Mouse (Mus musculus): ENCODE data around the gene Wdtc1. TPM values are rescaled to one million over a fixed set of nuclear protein-coding genes. Genes with fewer than 3 reads are reported as not detected.
A peak's percentile ranks its signal among the peaks of the same experiment; 100 is the strongest.

Gene Wdtc1
- polyA plus RNA-seq, 1 experiment from 2014 or later: 13.4 TPM

DNA sequence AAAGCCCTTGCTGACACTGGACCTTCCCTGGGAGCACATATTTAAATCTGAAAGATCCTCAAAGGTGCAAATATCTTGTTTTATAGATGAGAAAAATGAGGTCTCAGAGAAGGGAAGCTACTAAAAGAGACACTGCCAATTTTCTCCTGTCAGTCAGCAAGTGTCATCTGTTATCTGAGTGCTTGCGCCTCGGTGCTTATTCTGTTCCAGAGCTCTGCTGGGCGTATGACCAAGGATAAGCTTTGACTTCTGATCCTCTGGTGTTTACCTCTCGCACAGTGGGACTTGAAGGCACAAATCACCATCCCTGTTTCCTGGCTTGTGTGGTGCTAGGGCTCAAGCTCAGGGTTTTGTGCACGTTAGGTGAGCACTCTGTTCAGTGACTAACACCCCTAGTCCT lies 50.6 kb downstream of the Wdtc1 start:
- Histone ChIP-seq H3K4me3 (no peak overlapping the region), H3K27ac (no peak overlapping the region), H3K36me3 (peaks cover 41% of the 10 kb centered on the region), H3K4me1 (peaks cover 19% of the 10 kb centered on the region), H3K27me3 (ENCODE audit: insufficient read depth, poor library complexity, severe bottlenecking) (no peaks in the 10 kb centered on the region), H3K9me3 (no peaks in the 10 kb centered on the region)
- no peak for DNase-seq (ENCODE audit: low spot score)
- WGBS: 65% methylated on average over 5 of the region's 5 CpGs

DNA sequence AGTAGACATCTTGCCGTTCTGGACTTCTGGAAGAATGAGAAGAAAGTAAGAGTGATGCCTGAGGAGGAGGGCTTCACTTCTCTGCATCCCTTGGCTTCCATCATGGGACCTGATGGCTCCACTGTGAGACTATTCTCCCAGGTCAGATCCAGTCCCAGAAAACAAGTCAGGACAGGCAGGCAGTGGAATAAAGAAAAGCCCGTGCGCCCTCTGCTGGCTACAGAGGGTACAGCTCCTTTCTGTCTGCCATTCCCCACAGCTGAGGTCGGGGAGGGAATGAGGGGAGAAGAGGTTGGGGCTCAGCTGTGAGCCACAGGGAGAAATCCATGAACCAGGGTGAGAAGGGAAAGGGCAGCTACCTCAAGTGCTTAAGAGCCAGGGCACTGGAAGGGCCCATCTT lies 51.5 kb downstream of the Wdtc1 start:
- Histone ChIP-seq H3K4me1 (peaks cover 25% of the 10 kb centered on the region), H3K9me3 (no peaks in the 10 kb centered on the region), H3K36me3 (peaks cover 41% of the 10 kb centered on the region), H3K27ac (no peak overlapping the region), H3K27me3 (ENCODE audit: insufficient read depth, poor library complexity, severe bottlenecking) (no peaks in the 10 kb centered on the region), H3K4me3 (no peak overlapping the region)
- DNase-seq (ENCODE audit: low spot score): no peak
- 27% methylated on average over 4 of the region's 4 CpGs for WGBS

- peaks cover 33% of the 10 kb centered on the region for H3K4me1 ChIP-seq
- no peaks in the 10 kb centered on the region for H3K27me3 ChIP-seq (ENCODE audit: insufficient read depth, poor library complexity, severe bottlenecking)
- peaks cover 48% of the 10 kb centered on the region for H3K36me3 ChIP-seq
- DNase-seq (ENCODE audit: low spot score): no peak
- H3K27ac ChIP-seq: no peak overlapping the region
- no peak overlapping the region for H3K4me3 ChIP-seq
- H3K9me3 ChIP-seq: no peaks in the 10 kb centered on the region
- WGBS: 85% methylated on average over 11 of the region's 11 CpGs
These were observed 52.9 kb downstream of the Wdtc1 start for GRCm38 (mm10) chr4:133300421-133300820.

- Histone ChIP-seq H3K4me1 (peaks cover 33% of the 10 kb centered on the region), H3K4me3 (no peak overlapping the region), H3K27me3 (ENCODE audit: insufficient read depth, poor library complexity, severe bottlenecking) (peaks cover 4% of the 10 kb centered on the region; the same call in 1 of the 2 replicates), H3K27ac (no peak overlapping the region), H3K36me3 (peaks cover 55% of the 10 kb centered on the region), H3K9me3 (no peaks in the 10 kb centered on the region)
- no peak for DNase-seq (ENCODE audit: low spot score)
- 65% methylated on average over 5 of the region's 5 CpGs for WGBS
These were observed 53.6 kb downstream of the Wdtc1 start for GRCm38 (mm10) chr4:133299701-133300100.

DNA sequence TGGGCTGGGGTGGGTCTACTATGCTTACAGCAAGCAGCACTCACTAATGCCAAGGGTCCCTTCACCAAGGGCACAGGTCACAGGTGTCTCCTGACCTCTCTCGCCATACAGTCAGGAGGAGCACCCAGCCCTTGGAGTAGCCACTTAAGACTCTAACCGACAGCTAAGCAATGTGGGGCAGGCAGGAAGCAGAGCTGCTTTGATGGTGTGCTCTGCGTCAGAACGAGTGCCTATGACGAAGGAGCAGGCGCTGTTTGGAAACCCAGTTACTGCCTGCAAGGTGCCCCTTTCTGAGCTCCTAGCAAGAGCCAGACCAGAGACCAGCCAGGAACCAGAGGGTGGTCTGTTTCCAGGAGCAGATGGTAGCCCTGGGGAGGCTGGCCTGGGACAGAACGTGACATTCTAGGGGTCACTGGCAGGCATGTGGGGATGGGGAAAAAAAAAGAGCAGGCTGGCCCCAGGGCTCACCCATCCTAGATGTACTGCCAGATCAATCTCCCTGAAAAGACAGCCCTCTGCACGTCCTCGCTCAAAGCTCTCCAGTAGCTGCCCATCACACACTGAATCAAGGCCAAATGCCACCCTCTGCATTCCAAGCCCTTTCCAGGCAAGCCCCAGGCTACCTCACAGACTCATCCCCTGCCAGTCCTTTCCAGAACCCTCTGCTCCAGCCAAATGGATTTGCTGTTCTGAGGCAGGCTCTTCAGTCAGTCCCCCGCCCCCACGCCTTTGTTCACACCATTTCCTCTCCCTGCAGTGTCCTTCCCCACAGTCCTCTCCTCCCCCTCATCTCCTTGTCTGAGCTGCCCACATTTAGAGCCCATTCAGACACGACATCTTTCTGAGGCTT lies 54.5 kb downstream of the Wdtc1 start:
- Histone ChIP-seq H3K36me3 (peaks cover 54% of the 10 kb centered on the region), H3K9me3 (no peaks in the 10 kb centered on the region), H3K27me3 (ENCODE audit: insufficient read depth, poor library complexity, severe bottlenecking) (peaks cover 8% of the 10 kb centered on the region; the same call in 1 of the 2 replicates), H3K4me3 (no peak overlapping the region), H3K27ac (no peak overlapping the region), H3K4me1 (peaks cover 41% of the 10 kb centered on the region)
- DNase-seq (ENCODE audit: low spot score): no peak
- 38% methylated on average over 12 of the region's 12 CpGs for WGBS

GRCm38 (mm10) chr4:133297801-133298238 lies 55.5 kb downstream of the Wdtc1 start:
- Histone ChIP-seq H3K4me1 (peaks cover 51% of the 10 kb centered on the region), H3K27me3 (ENCODE audit: insufficient read depth, poor library complexity, severe bottlenecking) (peaks cover 8% of the 10 kb centered on the region; the same call in 1 of the 2 replicates), H3K27ac (0 out of 2 replicates have a peak overlapping the region, but pooled peaks have one; percentile 9), H3K9me3 (no peaks in the 10 kb centered on the region), H3K4me3 (no peak overlapping the region), H3K36me3 (peaks cover 46% of the 10 kb centered on the region)
- WGBS: 2% methylated on average over 5 of the region's 5 CpGs
- DNase-seq (ENCODE audit: low spot score): peak; percentile 89

- 61% methylated on average over 10 of the region's 10 CpGs for whole genome bisulfite sequencing
- Histone ChIP-seq H3K4me3 (no peak overlapping the region), H3K27ac (peak overlapping the region; percentile 9), H3K4me1 (peaks cover 55% of the 10 kb centered on the region), H3K9me3 (no peaks in the 10 kb centered on the region), H3K27me3 (ENCODE audit: insufficient read depth, poor library complexity, severe bottlenecking) (peaks cover 10% of the 10 kb centered on the region; the same call in 1 of the 2 replicates), H3K36me3 (peaks cover 46% of the 10 kb centered on the region)
- no peak for DNase-seq (ENCODE audit: low spot score)
These were observed 55.9 kb downstream of the Wdtc1 start for GRCm38 (mm10) chr4:133297360-133297759.

DNA sequence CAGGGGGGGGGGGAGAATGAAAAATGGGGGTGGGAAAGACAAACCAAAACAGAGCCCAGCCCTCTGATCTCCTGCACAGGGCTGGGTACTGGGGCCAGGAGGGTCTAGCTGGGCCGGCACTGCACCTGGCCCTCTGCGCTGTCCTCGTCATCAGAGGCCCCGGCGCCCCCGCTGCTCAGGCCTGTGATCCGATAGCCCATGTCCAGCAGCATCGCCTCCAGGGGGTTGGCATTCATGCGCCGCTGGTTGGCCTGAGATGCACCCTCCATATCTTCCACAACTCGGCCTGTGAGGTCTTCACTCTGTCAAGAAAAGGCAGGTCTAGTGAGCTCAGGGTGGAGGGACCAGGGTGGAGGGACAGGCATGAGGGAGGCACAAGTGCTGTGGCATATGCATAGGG lies 59.2 kb downstream of the Wdtc1 start:
- no peak for DNase-seq (ENCODE audit: low spot score)
- H3K27ac ChIP-seq: peak overlapping the region; percentile 82
- no peaks in the 10 kb centered on the region for H3K9me3 ChIP-seq
- H3K27me3 ChIP-seq (ENCODE audit: insufficient read depth, poor library complexity, severe bottlenecking): peaks cover 11% of the 10 kb centered on the region; the same call in 1 of the 2 replicates
- peaks cover 56% of the 10 kb centered on the region for H3K4me1 ChIP-seq
- no peak overlapping the region for H3K4me3 ChIP-seq
- WGBS: 34% methylated on average over 11 of the region's 11 CpGs
- peaks cover 24% of the 10 kb centered on the region for H3K36me3 ChIP-seq

DNA sequence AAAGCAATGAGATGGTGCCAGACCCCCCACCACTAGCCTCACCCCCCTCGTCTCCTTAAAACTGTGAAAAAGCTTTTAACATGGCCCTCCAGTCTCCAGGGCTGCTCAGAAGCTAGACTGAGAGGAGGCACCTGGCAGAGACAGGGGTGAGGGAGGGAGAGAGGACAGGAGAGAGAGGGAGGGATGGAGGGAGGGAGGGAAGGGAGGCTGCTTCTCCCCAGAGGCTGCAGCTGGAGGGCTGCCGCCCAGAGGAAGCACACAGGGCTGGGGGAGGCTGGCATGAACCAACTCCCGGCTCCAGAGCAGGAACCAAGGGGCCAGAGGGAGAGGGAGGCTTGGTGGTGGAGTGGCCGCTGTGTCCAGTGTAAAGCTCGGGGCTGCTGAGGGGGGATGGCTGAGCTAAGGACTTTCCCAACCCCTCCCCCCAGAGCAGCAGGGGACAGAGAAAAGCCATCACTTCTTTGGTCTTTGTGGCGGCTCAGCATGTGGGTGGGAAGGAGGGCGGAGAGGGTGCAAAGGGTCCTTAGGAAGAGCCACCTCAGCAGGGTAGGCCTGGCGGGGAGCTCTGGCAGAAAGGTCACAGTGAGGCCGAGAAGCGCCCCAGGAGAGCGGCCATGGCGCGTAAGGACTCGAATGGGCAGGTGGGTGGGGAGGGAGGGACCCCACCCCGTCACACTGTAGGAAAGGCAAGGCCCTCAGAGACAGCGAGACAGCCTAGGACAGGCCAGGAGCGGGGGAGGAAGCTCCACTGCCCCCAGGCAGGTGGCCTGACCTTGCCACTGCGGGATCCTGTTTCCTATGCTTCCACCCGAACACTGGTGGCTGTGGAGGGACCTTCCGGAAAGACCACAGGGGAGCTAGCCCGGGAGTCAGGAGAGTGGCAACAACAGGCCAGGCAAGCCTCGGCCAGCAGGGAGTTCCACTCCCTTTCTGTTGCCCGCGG lies 60.1 kb downstream of the Wdtc1 start:
- Histone ChIP-seq H3K27ac (peak overlapping the region; percentile 82), H3K36me3 (peaks cover 24% of the 10 kb centered on the region), H3K27me3 (ENCODE audit: insufficient read depth, poor library complexity, severe bottlenecking) (peaks cover 11% of the 10 kb centered on the region; the same call in 1 of the 2 replicates), H3K4me1 (peaks cover 46% of the 10 kb centered on the region), H3K9me3 (no peaks in the 10 kb centered on the region), H3K4me3 (peak overlapping the region; percentile 25)
- no peak for DNase-seq (ENCODE audit: low spot score)
- WGBS: 17% methylated on average over 24 of the region's 24 CpGs

GRCm38 (mm10) chr4:133292405-133292804 lies 60.9 kb downstream of the Wdtc1 start:
- H3K4me1 ChIP-seq: peaks cover 39% of the 10 kb centered on the region
- H3K9me3 ChIP-seq: no peaks in the 10 kb centered on the region
- H3K27me3 ChIP-seq (ENCODE audit: insufficient read depth, poor library complexity, severe bottlenecking): peaks cover 11% of the 10 kb centered on the region; the same call in 1 of the 2 replicates
- 70% methylated on average over 4 of the region's 4 CpGs for WGBS
- H3K27ac ChIP-seq: peak overlapping the region; percentile 82
- no peak overlapping the region for H3K4me3 ChIP-seq
- no peak for DNase-seq (ENCODE audit: low spot score)
- H3K36me3 ChIP-seq: peaks cover 24% of the 10 kb centered on the region

DNA sequence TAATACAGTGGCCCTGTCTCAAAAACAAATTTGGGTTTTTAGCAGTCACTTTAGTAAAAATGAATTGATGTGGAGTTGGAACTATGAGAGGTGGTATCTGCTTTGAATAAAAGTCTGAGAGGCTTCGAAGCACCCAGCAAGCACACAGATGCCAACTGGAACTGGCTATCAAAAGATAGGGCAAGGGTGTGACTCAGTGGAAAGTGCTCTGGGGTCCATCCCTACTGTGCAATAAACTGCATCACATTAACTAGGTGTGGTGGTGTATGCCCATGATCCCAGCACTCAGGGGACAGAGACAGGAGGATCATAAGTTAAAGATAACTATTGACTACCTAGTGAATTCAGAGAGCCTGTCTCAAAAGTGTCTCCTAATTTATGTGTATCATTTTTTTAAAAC lies 62.0 kb downstream of the Wdtc1 start:
- Histone ChIP-seq H3K4me3 (no peak overlapping the region), H3K4me1 (peaks cover 31% of the 10 kb centered on the region), H3K27ac (no peak overlapping the region), H3K27me3 (ENCODE audit: insufficient read depth, poor library complexity, severe bottlenecking) (peaks cover 11% of the 10 kb centered on the region; the same call in 1 of the 2 replicates), H3K36me3 (peaks cover 19% of the 10 kb centered on the region), H3K9me3 (no peaks in the 10 kb centered on the region)
- 77% methylated on average over 1 of the region's 1 CpGs for WGBS
- DNase-seq (ENCODE audit: low spot score): no peak

GRCm38 (mm10) chr4:133286476-133287077 lies 66.7 kb downstream of the Wdtc1 start:
- peak overlapping the region; percentile 33; the same call in 1 of the 2 replicates for H3K27ac ChIP-seq
- H3K4me3 ChIP-seq: no peak overlapping the region
- H3K9me3 ChIP-seq: no peaks in the 10 kb centered on the region
- H3K4me1 ChIP-seq: peaks cover 42% of the 10 kb centered on the region
- H3K36me3 ChIP-seq: no peaks in the 10 kb centered on the region
- H3K27me3 ChIP-seq (ENCODE audit: insufficient read depth, poor library complexity, severe bottlenecking): no peaks in the 10 kb centered on the region
- no peak for DNase-seq (ENCODE audit: low spot score)
- WGBS: 77% methylated on average over 4 of the region's 4 CpGs

Measured in heart, embryonic 10.5 days (tissue).